Mouse (Mus musculus) bone marrow, adult 2 months (tissue): Measurements from ENCODE around the gene Dnah9. TPM values are rescaled to one million over a fixed set of nuclear protein-coding genes. Genes with fewer than 3 reads are reported as not detected.

ENCODE experiments used
- H3K27ac ChIP-seq: fragments of 200-500 bp; 2 replicates; pipeline ENCODE4 v1.5.1; 2012; ENCODE audit warnings: low read depth, mild to moderate bottlenecking, control low read depth, inconsistent platforms, low read length; ENCODE audit not compliant: control insufficient read depth, poor library complexity, insufficient read depth
- H3K4me1 ChIP-seq: fragments of 200-500 bp; 2 replicates; pipeline ENCODE4 v1.6.1; 2011; ENCODE audit warnings: low read length; ENCODE audit not compliant: control insufficient read depth, insufficient read depth
- H3K4me3 ChIP-seq: fragments of 200-500 bp; replicated peaks from 2 replicates; pipeline ENCODE3; 2011; ENCODE audit warnings: mild to moderate bottlenecking, low read depth, low read length, control low read depth; ENCODE audit not compliant: control insufficient read depth
- CTCF ChIP-seq: fragments of 200-500 bp; IDR thresholded peaks from 2 replicates; pipeline ENCODE4 v1.5.1; 2011; ENCODE audit warnings: low read length, control low read depth; ENCODE audit not compliant: control insufficient read depth, insufficient read depth
- POLR2A ChIP-seq: fragments of 200-500 bp; IDR thresholded peaks from 2 replicates; pipeline ENCODE4 v1.6.1; 2011; ENCODE audit warnings: low read depth, mild to moderate bottlenecking, control low read depth, low read length, borderline replicate concordance; ENCODE audit not compliant: control insufficient read depth
- WGBS: fragments of 180-500 bp; shearing (Covaris S2); methylation state at CpG from one replicate; pipeline ENCODE4 v1.1.7; 2018; 5-methylcytosine and 5-hydroxymethylcytosine counted together
- polyA plus RNA-seq: library from polyadenylated mRNA; stranded (reverse); fragments of >200 nt; gene quantifications from 2 replicates; pipeline ENCODE4 v1.2.4, GENCODE M21; 2011; ENCODE audit warnings: low replicate concordance; ENCODE audit not compliant: missing spikeins, insufficient read depth, insufficient read length

Dnah9 gene
- polyA plus RNA-seq, 1 experiment = not detected

DNA sequence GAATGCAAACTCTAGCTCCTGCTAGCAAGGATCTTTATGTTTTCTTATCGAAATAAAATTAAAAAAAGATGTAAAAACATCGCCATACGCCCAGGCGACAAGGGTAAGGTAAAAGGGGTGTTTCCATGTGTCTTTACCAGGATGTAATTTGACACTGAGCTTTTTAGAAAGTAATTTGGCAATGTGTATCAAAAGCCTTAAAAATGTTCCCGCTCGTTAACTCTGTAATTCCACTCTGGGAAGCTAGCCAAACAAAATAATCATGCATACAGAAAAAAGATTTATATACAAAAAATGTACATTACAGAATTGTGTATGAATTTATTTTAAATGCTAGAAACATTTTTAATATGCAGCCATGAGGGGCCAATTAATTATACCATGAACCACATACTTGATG, 124.7 kb downstream of the Dnah9 start:
- Histone ChIP-seq H3K4me3 (no peak overlapping the region), H3K27ac (no peak overlapping the region), H3K4me1 (no peaks in the 10 kb centered on the region)
- 79% methylated on average over 6 of the region's 6 CpGs for WGBS
- no peak for TF ChIP-seq CTCF
- TF ChIP-seq POLR2A = no peak

DNA sequence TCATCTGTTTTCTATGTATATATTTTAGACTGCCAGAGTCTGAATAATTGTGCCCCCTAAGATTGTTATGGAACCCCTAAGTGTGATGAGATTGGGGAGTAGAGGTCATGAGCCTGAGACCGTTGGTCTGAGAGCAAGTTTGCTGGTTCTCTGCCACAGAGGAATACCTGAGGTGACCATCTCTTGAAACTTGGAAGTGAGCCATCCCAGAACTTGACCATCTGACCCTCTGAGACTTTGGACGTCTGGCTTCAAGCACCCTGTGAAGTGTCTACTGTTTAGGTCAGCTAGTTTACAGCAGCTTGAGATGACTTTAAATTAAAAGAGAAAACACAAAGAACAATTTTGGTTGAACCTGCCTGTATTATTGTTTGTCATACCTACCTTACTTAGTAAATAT, 125.8 kb downstream of the Dnah9 start:
- TF ChIP-seq CTCF (no peak), POLR2A (no peak)
- 70% methylated on average over 2 of the region's 2 CpGs for WGBS
- H3K4me1 ChIP-seq = no peaks in the 10 kb centered on the region
- no peak overlapping the region for H3K4me3 ChIP-seq
- H3K27ac ChIP-seq = no peak overlapping the region

DNA sequence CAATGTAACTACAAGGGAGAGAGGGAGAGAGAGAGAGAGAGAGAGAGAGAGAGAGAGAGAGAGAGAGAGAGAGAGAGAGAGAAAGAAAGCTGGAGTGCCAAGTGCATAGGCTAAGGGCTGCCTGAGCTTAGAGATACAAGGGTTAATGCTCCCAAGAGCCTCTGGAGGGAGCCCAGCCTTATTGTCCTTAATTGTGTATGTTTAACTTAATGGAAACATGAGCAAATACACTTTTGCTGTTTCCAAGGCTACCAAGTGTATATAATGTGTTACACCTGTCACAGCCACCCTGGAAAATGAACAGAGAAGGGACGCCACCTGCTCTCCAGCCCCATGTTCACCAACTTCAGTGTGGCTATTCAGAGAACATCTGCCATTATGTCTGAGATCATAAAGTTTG, 142.6 kb downstream of the Dnah9 start:
- Histone ChIP-seq H3K27ac (no peak overlapping the region), H3K4me3 (no peak overlapping the region), H3K4me1 (no peaks in the 10 kb centered on the region)
- 66% methylated on average over 1 of the region's 1 CpGs for WGBS
- no peak for TF ChIP-seq POLR2A
- TF ChIP-seq CTCF = no peak

DNA sequence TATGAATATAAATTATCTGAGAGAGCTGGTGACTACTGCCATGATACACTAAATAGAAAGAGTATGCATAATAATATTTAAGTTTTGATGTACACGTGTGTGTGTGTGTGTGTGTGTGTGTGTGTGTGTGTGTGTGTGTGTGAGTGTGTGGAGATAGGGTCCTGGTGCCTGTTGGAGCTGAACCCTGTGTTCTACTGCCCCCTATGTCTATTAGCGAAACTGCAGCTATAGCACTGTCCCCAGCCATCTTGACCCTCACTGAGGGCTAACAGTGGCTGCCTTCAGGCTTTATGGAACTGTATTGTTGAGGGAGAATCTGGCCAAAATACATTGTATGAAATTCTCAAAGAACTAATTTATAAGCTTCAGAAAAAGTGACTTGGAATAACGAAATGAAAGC, 192.5 kb downstream of the Dnah9 start:
- Histone ChIP-seq H3K4me3 (no peak overlapping the region), H3K4me1 (no peaks in the 10 kb centered on the region), H3K27ac (no peak overlapping the region)
- 46% methylated on average over 3 of the region's 3 CpGs for WGBS
- TF ChIP-seq CTCF (no peak), POLR2A (no peak)

DNA sequence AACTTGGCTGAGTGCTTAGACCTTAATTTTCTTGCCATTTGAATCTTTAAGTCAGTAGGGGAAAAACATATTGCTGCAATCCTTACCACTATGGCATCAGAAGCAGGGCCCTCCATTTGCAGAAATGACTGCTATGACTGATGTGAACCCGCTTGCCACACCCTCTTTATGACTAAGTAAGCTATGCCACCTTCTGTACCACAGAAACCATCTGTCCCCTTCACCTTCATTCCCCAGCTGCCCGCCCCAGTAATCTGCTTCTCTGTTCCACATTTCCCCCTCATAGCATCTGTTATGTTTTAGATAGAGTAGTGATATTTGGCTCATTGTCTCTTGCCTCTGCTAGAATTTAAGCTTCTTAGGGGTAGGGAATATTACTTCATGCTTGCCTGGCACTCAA, 237.6 kb downstream of the Dnah9 start:
- no peaks in the 10 kb centered on the region for H3K4me1 ChIP-seq

DNA sequence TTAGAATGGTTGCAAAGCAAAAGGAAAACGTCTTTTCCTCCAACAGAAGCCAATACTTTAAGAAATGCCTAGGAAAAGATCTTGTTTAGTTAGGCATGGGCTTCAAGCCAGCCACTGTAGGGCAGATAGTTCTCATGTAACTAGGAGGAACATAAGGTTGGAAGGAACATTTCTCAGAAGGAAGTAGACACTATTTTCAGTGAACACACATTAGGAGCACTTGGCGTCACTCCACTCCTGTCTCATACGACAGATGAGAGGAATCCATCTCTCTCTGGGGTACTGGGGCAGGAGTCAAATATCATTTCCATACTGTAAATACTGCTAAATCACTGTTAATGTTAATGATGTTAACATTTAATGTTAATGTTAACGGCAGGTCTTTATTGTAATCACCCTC, 238.0 kb downstream of the Dnah9 start:
- H3K27ac ChIP-seq = no peak overlapping the region
- TF ChIP-seq POLR2A = no peak
- TF ChIP-seq CTCF = no peak
- H3K4me1 ChIP-seq = no peaks in the 10 kb centered on the region
- 68% methylated on average over 4 of the region's 4 CpGs for WGBS
- no peak overlapping the region for H3K4me3 ChIP-seq

More for the DNA sequence above, 237.6 kb downstream of the Dnah9 start:
- Histone ChIP-seq H3K27ac (no peak overlapping the region), H3K4me3 (no peak overlapping the region)
- WGBS = 67% methylated on average over 2 of the region's 2 CpGs
- no peak for TF ChIP-seq CTCF
- no peak for TF ChIP-seq POLR2A

DNA sequence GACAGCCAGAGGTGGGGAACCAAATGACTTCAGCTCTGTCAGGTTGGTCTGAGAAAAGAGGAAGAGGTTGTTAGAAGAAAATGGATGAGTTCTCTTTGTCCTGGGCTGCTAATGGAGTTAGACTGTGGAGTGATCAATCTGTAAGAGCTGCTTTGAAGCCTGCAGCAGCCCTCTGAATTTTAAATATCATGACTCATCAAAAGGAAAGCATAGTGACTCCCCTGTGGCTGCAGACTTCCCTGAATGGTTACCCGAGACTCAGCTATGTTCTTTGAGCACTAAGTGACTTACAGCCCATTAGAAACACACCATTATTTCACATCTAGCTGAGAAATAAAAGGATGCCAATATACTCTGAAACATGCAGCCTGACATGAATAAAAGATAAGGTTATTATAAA, 240.4 kb downstream of the Dnah9 start:
- WGBS = 33% methylated on average over 1 of the region's 1 CpGs
- TF ChIP-seq CTCF = no peak
- no peak for TF ChIP-seq POLR2A
- no peak overlapping the region for H3K27ac ChIP-seq
- no peak overlapping the region for H3K4me3 ChIP-seq
- no peaks in the 10 kb centered on the region for H3K4me1 ChIP-seq

DNA sequence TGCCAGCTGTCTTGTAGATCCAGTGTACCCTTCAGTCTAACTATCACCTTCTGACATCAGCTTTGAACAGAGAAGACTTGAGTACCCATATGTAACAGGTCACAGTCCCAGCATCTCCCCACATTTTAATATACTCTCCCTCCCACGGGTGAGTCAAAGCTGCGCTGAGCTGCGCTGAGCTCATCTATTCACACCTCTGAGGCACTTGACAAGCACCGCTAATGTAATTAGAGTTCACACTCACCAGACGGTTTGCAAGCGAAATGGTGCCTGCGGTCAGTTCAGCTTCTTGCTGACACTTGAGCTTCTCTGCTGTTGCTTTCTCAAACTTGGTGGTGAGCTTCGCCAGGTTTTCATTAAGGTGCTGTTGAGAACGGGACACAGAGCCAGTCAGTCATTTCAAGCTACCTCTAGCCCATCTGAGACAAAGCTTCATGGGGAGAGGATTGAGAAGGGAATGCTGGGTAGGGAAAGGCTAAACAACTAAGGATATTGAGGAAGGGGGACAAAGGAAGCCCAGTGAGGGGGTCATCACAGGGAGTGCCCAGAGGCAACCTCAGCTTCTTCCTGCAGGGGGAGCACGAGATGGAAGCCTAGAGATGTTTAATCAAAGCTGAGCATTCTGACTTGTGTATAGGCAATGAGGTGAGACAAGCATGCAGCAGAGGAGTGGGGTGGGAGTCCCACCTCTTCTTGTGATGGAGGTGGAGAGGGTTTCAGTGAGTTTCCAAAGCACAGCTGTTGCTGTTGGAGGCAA, 249.7 kb downstream of the Dnah9 start:
- no peaks in the 10 kb centered on the region for H3K4me1 ChIP-seq
- TF ChIP-seq POLR2A (no peak), CTCF (no peak)
- no peak overlapping the region for H3K4me3 ChIP-seq
- no peak overlapping the region for H3K27ac ChIP-seq
- 62% methylated on average over 10 of the region's 10 CpGs for WGBS

DNA sequence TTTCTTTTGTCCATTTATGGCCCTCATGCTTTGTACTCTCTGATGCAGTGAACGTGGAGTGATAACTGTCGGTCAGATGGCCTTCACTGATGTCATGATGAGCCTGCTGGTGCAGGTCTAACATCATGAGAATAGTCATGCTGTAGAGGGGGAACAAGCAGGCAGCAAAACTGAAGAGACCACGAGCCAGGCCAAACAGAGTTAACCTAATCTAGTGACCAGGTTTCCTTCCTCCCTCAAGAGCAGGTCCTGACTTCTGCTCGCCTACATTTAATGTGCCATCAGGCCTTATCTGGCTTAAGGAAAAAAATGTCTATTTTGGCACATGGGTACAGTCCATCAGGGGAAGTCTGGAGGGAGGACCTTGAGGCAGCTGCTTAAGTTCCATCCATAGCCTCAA, 259.2 kb downstream of the Dnah9 start:
- Histone ChIP-seq H3K27ac (no peak overlapping the region), H3K4me1 (no peaks in the 10 kb centered on the region; the same call in 1 of the 2 replicates), H3K4me3 (no peak overlapping the region)
- 29% methylated on average over 4 of the region's 4 CpGs for WGBS
- no peak for TF ChIP-seq CTCF
- no peak for TF ChIP-seq POLR2A
